11 mouse cellular contexts compared by ENCODE assay signal in the genomic region with DNA sequence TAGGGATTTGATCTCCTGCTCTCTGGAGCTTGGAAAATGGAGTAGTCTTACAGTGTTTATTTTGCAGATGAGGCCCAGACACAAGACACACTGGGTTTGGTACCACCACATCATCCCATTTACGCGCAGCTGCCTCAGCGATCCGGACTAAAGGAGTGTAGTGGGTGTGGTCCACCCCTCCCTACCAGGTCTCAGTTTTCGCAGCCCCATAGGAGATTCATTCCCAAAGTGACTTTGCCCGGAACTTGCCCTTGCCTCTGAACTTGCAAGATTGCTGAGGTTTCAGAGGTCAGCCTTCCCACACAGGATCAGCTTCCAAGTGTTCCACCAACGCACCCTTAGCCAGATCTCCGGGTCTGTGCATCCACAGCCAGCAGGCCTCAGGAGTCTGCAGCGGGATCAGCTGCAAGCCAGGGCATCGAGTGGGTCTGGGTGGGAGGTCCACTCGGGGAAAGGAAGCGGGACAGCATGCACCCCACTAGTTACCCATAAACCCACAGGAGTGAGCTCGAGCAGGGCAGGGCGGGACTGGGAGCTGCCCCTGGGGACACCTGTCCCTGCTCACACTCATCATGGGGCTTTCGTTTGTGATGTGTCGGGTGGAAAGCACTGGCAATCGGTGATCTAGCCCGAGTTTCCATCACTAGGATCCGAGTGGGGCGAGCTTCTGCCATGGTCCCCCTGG. TPM values are rescaled to one million over a fixed set of nuclear protein-coding genes. Genes with fewer than 3 reads are reported as not detected.
DNase-seq lines count a peak whose midpoint lies in the region; ATAC-seq and TF ChIP-seq lines count a peak whose summit lies in the region.
"Had no signal": no experiment of that assay in that cellular context is flagged by ENCODE, and none has a peak within 500 bp of the region (broad histone marks: within the 10 kb centered on the region; RNA-seq: fewer than 3 reads in every experiment).

No protein-coding gene starts in this region.

- H3K36me3 ChIP-seq in kidney, embryonic 16.5 days (ENCODE audit: insufficient read depth, low read length), result no peaks in the 10 kb centered on the region
- no peaks in the 10 kb centered on the region for H3K36me3 ChIP-seq in intestine, postnatal 0 days (ENCODE audit: control insufficient read depth, insufficient read depth)
- no peaks in the 10 kb centered on the region for H3K36me3 ChIP-seq in neural tube, embryonic 12.5 days

- peak overlapping the region; percentile 55; the same call in 1 of the 2 replicates for H3K9ac ChIP-seq in kidney, embryonic 16.5 days (replicated peaks; ENCODE audit: low read length)
- H3K9ac ChIP-seq in intestine, postnatal 0 days (ENCODE audit: low read depth, low read length), result no peak overlapping the region
- peak overlapping the region; percentile 42; the same call in 1 of the 2 replicates for H3K9ac ChIP-seq in neural tube, embryonic 12.5 days

- DNase-seq in kidney, postnatal 25 days, result no peak
- DNase-seq in gastrocnemius, postnatal 36 days, result no peak
- no peak for DNase-seq in adrenal gland, postnatal 25 days

- H3K27me3 ChIP-seq in kidney, embryonic 16.5 days (ENCODE audit: insufficient read depth, low read length), result peaks cover 12% of the 10 kb centered on the region; the same call in 1 of the 2 replicates
- H3K27me3 ChIP-seq in intestine, postnatal 0 days (replicated peaks; ENCODE audit: control insufficient read depth, insufficient read depth, low read length), result peaks cover 2% of the 10 kb centered on the region
- peaks cover 31% of the 10 kb centered on the region for H3K27me3 ChIP-seq in neural tube, embryonic 12.5 days (replicated peaks)

- H3K4me2 ChIP-seq in kidney, embryonic 16.5 days (replicated peaks; ENCODE audit: low read depth, low read length), result peak overlapping the region; percentile 50
- peak overlapping the region; percentile 52 for H3K4me2 ChIP-seq in intestine, postnatal 0 days (replicated peaks; ENCODE audit: low read depth)
- H3K4me2 ChIP-seq in neural tube, embryonic 12.5 days (replicated peaks), result peak overlapping the region; percentile 59

- WGBS in kidney, embryonic 16.5 days, result 19% methylated on average over 20 of the region's 20 CpGs
- 39% methylated on average over 20 of the region's 20 CpGs for WGBS in intestine, postnatal 0 days
- 9% methylated on average over 20 of the region's 20 CpGs for WGBS in neural tube, embryonic 12.5 days

- TF ChIP-seq POLR2A in embryonic fibroblast, embryonic 13.5 days (IDR thresholded peaks at IDR 0.05; ENCODE audit: low read depth, low read length), result 0 out of 2 replicates have a peak, but pooled peaks have one; percentile 16

- peaks cover 40% of the 10 kb centered on the region for H3K4me1 ChIP-seq in kidney, embryonic 16.5 days (ENCODE audit: insufficient read depth, low read length)
- H3K4me1 ChIP-seq in embryonic fibroblast, embryonic 13.5 days (ENCODE audit: control insufficient read depth, insufficient read depth, low read length), result no peaks in the 10 kb centered on the region
- H3K4me1 ChIP-seq in intestine, postnatal 0 days (replicated peaks; ENCODE audit: control insufficient read depth, insufficient read depth, low read length), result peaks cover 10% of the 10 kb centered on the region
- peaks cover 37% of the 10 kb centered on the region for H3K4me1 ChIP-seq in neural tube, embryonic 12.5 days

- no peak for ATAC-seq in kidney, embryonic 16.5 days (ENCODE audit: low FRiP score, low TSS enrichment)
- ATAC-seq in intestine, postnatal 0 days, result no peak
- ATAC-seq in neural tube, embryonic 12.5 days (ENCODE audit: low FRiP score, low read depth), result no peak
- ATAC-seq in monocyte, adult 5-6 weeks (replicated peaks; ENCODE audit: insufficient number of reproducible peaks, low FRiP score, low TSS enrichment, poor library complexity, severe bottlenecking), result no peak

- TF ChIP-seq CTCF in embryonic fibroblast, embryonic 13.5 days (IDR thresholded peaks at IDR 0.05; ENCODE audit: borderline replicate concordance, insufficient read depth, low read length), result no peak
- no peak for TF ChIP-seq CTCF in intestine, postnatal 0 days (IDR thresholded peaks at IDR 0.05; ENCODE audit: low read depth)

- no peak overlapping the region for H3K27ac ChIP-seq in kidney, embryonic 16.5 days (ENCODE audit: low read length)
- H3K27ac ChIP-seq in embryonic fibroblast, embryonic 13.5 days (ENCODE audit: insufficient read depth, low read length), result peak overlapping the region; percentile 15; the same call in 1 of the 2 replicates
- no peak overlapping the region for H3K27ac ChIP-seq in intestine, postnatal 0 days (ENCODE audit: low read depth, low read length)
- no peak overlapping the region for H3K27ac ChIP-seq in neural tube, embryonic 12.5 days
- H3K27ac ChIP-seq: macrophage had no signal

- no peak overlapping the region for H3K4me3 ChIP-seq in kidney, embryonic 16.5 days (ENCODE audit: low read length)
- H3K4me3 ChIP-seq in embryonic fibroblast, embryonic 13.5 days (ENCODE audit: insufficient read depth, low read length), result no peak overlapping the region
- H3K4me3 ChIP-seq in intestine, postnatal 0 days (ENCODE audit: low read depth, low read length), result peak overlapping the region; percentile 11; the same call in 1 of the 2 replicates
- no peak overlapping the region for H3K4me3 ChIP-seq in neural tube, embryonic 12.5 days
- H3K4me3 ChIP-seq: erythroblast, embryonic 14.5 days had no signal

- intact Hi-C loops in gastrocnemius, postnatal 36 days (cut with DNase I), result no loop called here

- no peaks in the 10 kb centered on the region for H3K9me3 ChIP-seq in kidney, embryonic 16.5 days (ENCODE audit: low read length)
- no peaks in the 10 kb centered on the region for H3K9me3 ChIP-seq in intestine, postnatal 0 days (ENCODE audit: control insufficient read depth)
- no peaks in the 10 kb centered on the region for H3K9me3 ChIP-seq in neural tube, embryonic 12.5 days

RNA-seq across cellular contexts. Expression of a gene that starts 15.0 kb away (rescaled TPM):
- 6.9 and 7.7 TPM in 2 replicates for polyA plus RNA-seq in kidney, embryonic 16.5 days (2015; fragmentation: Nextera tagmentation; extraction: Ambion mirVana)
- polyA plus RNA-seq in embryonic fibroblast, embryonic 13.5 days (2011; ENCODE audit: insufficient read length, low read depth, missing spikeins), result 1.2 and 1.7 TPM in 2 replicates
- 15.8 and 16.4 TPM in 2 replicates for polyA plus RNA-seq in intestine, postnatal 0 days (2015; fragmentation: Nextera tagmentation; extraction: Ambion mirVana)
- 3.1 and 3.2 TPM in 2 replicates for polyA plus RNA-seq in neural tube, embryonic 12.5 days (2016; fragmentation: Nextera tagmentation; extraction: Ambion mirVana)
- 1.6 to 6.4 TPM (median 1.9 TPM) in 3 replicates for total RNA-seq in monocyte, adult 5-6 weeks (2017)
- total RNA-seq in gastrocnemius, postnatal 36 days (2021), result 1 to 10 TPM; 4.3 to 5.2 TPM
- 14.8 and 16.7 TPM in 2 replicates for total RNA-seq in adrenal gland, postnatal 25 days (2021)
- total RNA-seq: CH12.LX had no signal

RNA-seq across cellular contexts. Expression of a gene that starts 27.8 kb away (rescaled TPM):
- not detected in 2 replicates for polyA plus RNA-seq in kidney, embryonic 16.5 days (2015; fragmentation: Nextera tagmentation; extraction: Ambion mirVana)
- not detected in 2 replicates for polyA plus RNA-seq in embryonic fibroblast, embryonic 13.5 days (2011; ENCODE audit: insufficient read length, low read depth, missing spikeins)
- polyA plus RNA-seq in intestine, postnatal 0 days (2015; fragmentation: Nextera tagmentation; extraction: Ambion mirVana), result not detected in 2 replicates
- polyA plus RNA-seq in neural tube, embryonic 12.5 days (2016; fragmentation: Nextera tagmentation; extraction: Ambion mirVana), result not detected in 2 replicates
- not detected in 3 replicates for total RNA-seq in monocyte, adult 5-6 weeks (2017)
- total RNA-seq in gastrocnemius, postnatal 36 days (2021), result not detected
- total RNA-seq in adrenal gland, postnatal 25 days (2021), result not detected in 2 replicates
- total RNA-seq: CH12.LX had no signal
- polyA plus RNA-seq: erythroblast, embryonic 14.5 days; macrophage had no signal

RNA-seq across cellular contexts. Expression of a gene that starts 39.3 kb away (rescaled TPM):
- polyA plus RNA-seq in kidney, embryonic 16.5 days (2015; fragmentation: Nextera tagmentation; extraction: Ambion mirVana), result 284 and 298 TPM in 2 replicates
- polyA plus RNA-seq in embryonic fibroblast, embryonic 13.5 days (2011; ENCODE audit: insufficient read length, low read depth, missing spikeins), result 73.3 and 86.8 TPM in 2 replicates
- polyA plus RNA-seq in intestine, postnatal 0 days (2015; fragmentation: Nextera tagmentation; extraction: Ambion mirVana), result 84.0 and 86.0 TPM in 2 replicates
- polyA plus RNA-seq in neural tube, embryonic 12.5 days (2016; fragmentation: Nextera tagmentation; extraction: Ambion mirVana), result 168 and 183 TPM in 2 replicates
- 2.5 to 3.4 TPM (median 2.7 TPM) in 3 replicates for total RNA-seq in monocyte, adult 5-6 weeks (2017)
- under 1 TPM; 0.74 to 0.84 TPM for total RNA-seq in gastrocnemius, postnatal 36 days (2021)
- total RNA-seq in adrenal gland, postnatal 25 days (2021), result 5.2 and 8.5 TPM in 2 replicates
